Comparison of ENCODE assay signal across 16 mouse cellular contexts in genomic region chr7:66962736-66963135, GRCm38 (mm10).
DNase-seq lines count a peak whose midpoint lies in the region; TF ChIP-seq lines count a peak whose summit lies in the region.
"Had no signal": no experiment of that assay in that cellular context is flagged by ENCODE, and none has a peak within 500 bp of the region (broad histone marks: within the 10 kb centered on the region; RNA-seq: fewer than 3 reads in every experiment).

No protein-coding gene starts in this region.

- H3K4me3 ChIP-seq in gastrocnemius, adult 2 months: no peak overlapping the region
- H3K4me3 ChIP-seq: heart, adult 2 months; hindbrain, embryonic 10.5 days; limb, embryonic 12.5 days; megakaryocyte, embryonic 14.5 days; neural tube, embryonic 15.5 days had no signal

- peak overlapping the region; percentile 25 for H3K27ac ChIP-seq in gastrocnemius, adult 2 months
- H3K27ac ChIP-seq: heart, adult 2 months; hindbrain, embryonic 10.5 days; liver, embryonic 14.5 days; neural tube, embryonic 15.5 days had no signal

- DNase-seq in gastrocnemius, adult 2 months: peak; percentile 60
- DNase-seq in gastrocnemius, adult 8-10 months (ENCODE audit: low spot score in 2 of 2): no peak
- peak; percentile 25 for DNase-seq in testis, postnatal 10 days (ENCODE audit: low spot score)
- no peak for DNase-seq in testis, postnatal 14 days (ENCODE audit: low spot score)
- DNase-seq in adrenal gland, postnatal 25 days: peak; percentile 64
- DNase-seq in lung, postnatal 36 days: peak; percentile 54
- DNase-seq in right cerebral cortex, adult 18-20 months: no peak
- no peak for DNase-seq in kidney, adult 18-20 months
- DNase-seq: cerebellum, postnatal 10 days; thymus, postnatal 36 days had no signal

- TF ChIP-seq CTCF in gastrocnemius, adult 2 months (IDR thresholded peaks at IDR 0.05): no peak

- intact Hi-C loops in gastrocnemius, adult 2 months (cut with DNase I): no loop called here

Comparison
In these comparisons a context has a peak if more than half of its experiments do, and no peak if none do; other contexts are left out.
1. DNase-seq: peak in gastrocnemius, adult 2 months (single experiment), testis, postnatal 10 days (single experiment), adrenal gland, postnatal 25 days (single experiment) and lung, postnatal 36 days (single experiment); none in gastrocnemius, adult 8-10 months (0 of 2), testis, postnatal 14 days (single experiment), right cerebral cortex, adult 18-20 months (single experiment) and kidney, adult 18-20 months (single experiment).